In genomic region chr11:3585983-3586618, GRCm38 (mm10) we compare ENCODE assay signal across 20 mouse cellular contexts. TPM values are rescaled to one million over a fixed set of nuclear protein-coding genes. Genes with fewer than 3 reads are reported as not detected.
A peak's percentile ranks its signal among the peaks of the same experiment; 100 is the strongest.
DNase-seq lines count a peak whose midpoint lies in the region; ATAC-seq and TF ChIP-seq lines count a peak whose summit lies in the region.
"Had no signal": no experiment of that assay in that cellular context is flagged by ENCODE, and none has a peak within 500 bp of the region (broad histone marks: within the 10 kb centered on the region; RNA-seq: fewer than 3 reads in every experiment).

No protein-coding gene starts in this region.

- no peaks in the 10 kb centered on the region for H3K27me3 ChIP-seq in kidney, embryonic 16.5 days (ENCODE audit: insufficient read depth, low read length)
- H3K27me3 ChIP-seq in kidney, embryonic 14.5 days (ENCODE audit: control insufficient read depth, insufficient read depth, low read length), result no peaks in the 10 kb centered on the region
- no peaks in the 10 kb centered on the region for H3K27me3 ChIP-seq in lung, postnatal 0 days (replicated peaks; ENCODE audit: insufficient read depth, low read length)
- H3K27me3 ChIP-seq: embryonic facial prominence, embryonic 13.5 days; forebrain, embryonic 12.5 days had no signal

- H3K4me3 ChIP-seq in kidney, embryonic 16.5 days (ENCODE audit: low read length), result no peak overlapping the region
- no peak overlapping the region for H3K4me3 ChIP-seq in kidney, embryonic 14.5 days (ENCODE audit: low read length)
- H3K4me3 ChIP-seq in lung, postnatal 0 days (ENCODE audit: low read depth, low read length), result no peak overlapping the region
- H3K4me3 ChIP-seq: embryonic facial prominence, embryonic 13.5 days; forebrain, embryonic 12.5 days; heart, embryonic 10.5 days; hindbrain, embryonic 10.5 days had no signal

- H3K9ac ChIP-seq in kidney, embryonic 16.5 days (replicated peaks; ENCODE audit: low read length), result no peak overlapping the region
- no peak overlapping the region for H3K9ac ChIP-seq in kidney, embryonic 14.5 days (ENCODE audit: low read depth, low read length)
- H3K9ac ChIP-seq in lung, postnatal 0 days (replicated peaks; ENCODE audit: low read depth), result no peak overlapping the region
- H3K9ac ChIP-seq: embryonic facial prominence, embryonic 13.5 days; forebrain, embryonic 12.5 days; hindbrain, embryonic 14.5 days had no signal

- H3K27ac ChIP-seq in kidney, embryonic 16.5 days (ENCODE audit: low read length), result no peak overlapping the region
- no peak overlapping the region for H3K27ac ChIP-seq in kidney, embryonic 14.5 days (ENCODE audit: low read depth, low read length)
- no peak overlapping the region for H3K27ac ChIP-seq in lung, postnatal 0 days (ENCODE audit: low read length)
- H3K27ac ChIP-seq: embryonic facial prominence, embryonic 13.5 days; forebrain, embryonic 12.5 days; heart, embryonic 10.5 days; hindbrain, embryonic 10.5 days; hindbrain, embryonic 14.5 days had no signal

- WGBS in kidney, embryonic 16.5 days, result 50% methylated on average over 6 of the region's 6 CpGs
- 64% methylated on average over 6 of the region's 6 CpGs for WGBS in kidney, embryonic 14.5 days
- WGBS in lung, postnatal 0 days, result 55% methylated on average over 6 of the region's 6 CpGs

- 0 out of 2 replicates have a peak, but pooled peaks cover 5% of the 10 kb centered on the region for H3K9me3 ChIP-seq in kidney, embryonic 16.5 days (ENCODE audit: low read length)
- H3K9me3 ChIP-seq in kidney, embryonic 14.5 days (ENCODE audit: control insufficient read depth, low read length), result no peaks in the 10 kb centered on the region
- no peaks in the 10 kb centered on the region for H3K9me3 ChIP-seq in lung, postnatal 0 days (ENCODE audit: low read length)
- H3K9me3 ChIP-seq: embryonic facial prominence, embryonic 13.5 days; forebrain, embryonic 12.5 days; heart, embryonic 10.5 days had no signal

- no peak for TF ChIP-seq CTCF in lung, postnatal 0 days (IDR thresholded peaks at IDR 0.05)

- DNase-seq in lung, postnatal 0 days (ENCODE audit: low spot score), result no peak
- no peak for DNase-seq in lung, adult 18-20 months
- peak; percentile 59 for DNase-seq in NIH3T3 (ENCODE audit: low read depth)
- DNase-seq in right cerebral cortex, postnatal 14 days, result no peak
- DNase-seq in T-cell, adult 2 months (ENCODE audit: low spot score), result no peak
- DNase-seq: adrenal gland, postnatal 14 days; cerebellum, adult 18-20 months; cerebellum, adult 9-11 months; cerebellum, postnatal 36 days; gastrocnemius, postnatal 10 days; heart, adult 18-20 months; heart, postnatal 14 days had no signal

- 0 out of 2 replicates have a peak, but pooled peaks have one; percentile 27 for ATAC-seq in kidney, embryonic 16.5 days (ENCODE audit: low FRiP score, low TSS enrichment)
- no peak for ATAC-seq in kidney, embryonic 14.5 days (ENCODE audit: low FRiP score, low TSS enrichment)
- peak; percentile 14; the same call in 1 of the 2 replicates for ATAC-seq in lung, postnatal 0 days
- ATAC-seq: forebrain, embryonic 16.5 days had no signal

- H3K36me3 ChIP-seq in kidney, embryonic 16.5 days (ENCODE audit: insufficient read depth, low read length), result no peaks in the 10 kb centered on the region
- H3K36me3 ChIP-seq in kidney, embryonic 14.5 days (ENCODE audit: control insufficient read depth, insufficient read depth, low read length), result no peaks in the 10 kb centered on the region
- H3K36me3 ChIP-seq in lung, postnatal 0 days (ENCODE audit: insufficient read depth, low read length), result no peaks in the 10 kb centered on the region
- H3K36me3 ChIP-seq: embryonic facial prominence, embryonic 13.5 days; forebrain, embryonic 12.5 days; heart, embryonic 10.5 days; hindbrain, embryonic 10.5 days had no signal

- H3K4me2 ChIP-seq in kidney, embryonic 16.5 days (replicated peaks; ENCODE audit: low read depth, low read length), result no peak overlapping the region
- H3K4me2 ChIP-seq in kidney, embryonic 14.5 days (replicated peaks; ENCODE audit: low read depth, low read length), result no peak overlapping the region
- H3K4me2 ChIP-seq in lung, postnatal 0 days (replicated peaks; ENCODE audit: low read depth, low read length), result no peak overlapping the region
- H3K4me2 ChIP-seq: embryonic facial prominence, embryonic 13.5 days; forebrain, embryonic 12.5 days; hindbrain, embryonic 14.5 days had no signal

- no peak for TF ChIP-seq EP300 in lung, postnatal 0 days (IDR thresholded peaks at IDR 0.05)

- peaks cover 3% of the 10 kb centered on the region; the same call in 1 of the 2 replicates for H3K4me1 ChIP-seq in kidney, embryonic 16.5 days (ENCODE audit: insufficient read depth, low read length)
- H3K4me1 ChIP-seq in kidney, embryonic 14.5 days (ENCODE audit: control insufficient read depth, insufficient read depth, low read length), result no peaks in the 10 kb centered on the region
- no peaks in the 10 kb centered on the region for H3K4me1 ChIP-seq in lung, postnatal 0 days (ENCODE audit: insufficient read depth, low read depth, low read length)
- H3K4me1 ChIP-seq: forebrain, embryonic 12.5 days; hindbrain, embryonic 10.5 days had no signal

RNA-seq across cellular contexts. Expression of gene Smtn, which starts 45.7 kb away (rescaled TPM):
- 110 and 116 TPM in 2 replicates for polyA plus RNA-seq in kidney, embryonic 16.5 days (2015; fragmentation: Nextera tagmentation; extraction: Ambion mirVana)
- polyA plus RNA-seq in kidney, embryonic 14.5 days (2014; fragmentation: Nextera tagmentation; extraction: Ambion mirVana), result 51.8 and 70.7 TPM in 2 replicates
- 47.6 and 51.1 TPM in 2 replicates for polyA plus RNA-seq in lung, postnatal 0 days (2015; fragmentation: Nextera tagmentation; extraction: Ambion mirVana)
